In genomic region chr3:37292654-37293053, GRCm38 (mm10) we compare ENCODE assay signal across 19 mouse cellular contexts. TPM values are rescaled to one million over a fixed set of nuclear protein-coding genes. Genes with fewer than 3 reads are reported as not detected.
A peak's percentile ranks its signal among the peaks of the same experiment; 100 is the strongest.
DNase-seq lines count a peak whose midpoint lies in the region; ATAC-seq lines count a peak whose summit lies in the region.
"Had no signal": no experiment of that assay in that cellular context is flagged by ENCODE, and none has a peak within 500 bp of the region (broad histone marks: within the 10 kb centered on the region; RNA-seq: fewer than 3 reads in every experiment).

No protein-coding gene starts in this region.

- ATAC-seq in CD4-positive, CD25-positive, alpha-beta regulatory T cell, adult 4 months = peak; percentile 49
- ATAC-seq in activated CD4-positive, CD25-positive, alpha-beta regulatory T cell, adult 4 months = peak; percentile 36
- peak; percentile 67 for ATAC-seq in inflammation-experienced regulatory T-cells, adult 6 months
- ATAC-seq: forebrain, embryonic 13.5 days; forebrain, embryonic 15.5 days; Patski had no signal

- DNase-seq in CD4-positive helper T cell, adult 2 months (ENCODE audit: low read depth, low spot score) = peak; percentile 62
- no peak for DNase-seq in embryo, embryonic 10 days (ENCODE audit: low spot score)
- DNase-seq in adrenal gland, postnatal 4 days (ENCODE audit: low spot score in 2 of 2) = no peak
- no peak for DNase-seq in cerebellum, adult 8-10 months
- DNase-seq: adrenal gland, adult 2 months; adrenal gland, postnatal 10 days; adrenal gland, postnatal 25 days; cerebellum, adult 11-12 months; cerebellum, adult 2 months; cerebellum, adult 9-11 months; cerebellum, postnatal 14 days; cerebellum, postnatal 36 days; forebrain, postnatal 0 days had no signal

RNA-seq across cellular contexts. Expression of gene Bbs12, which starts 19.7 kb away (rescaled TPM):
- polyA plus RNA-seq in CD4-positive, CD25-positive, alpha-beta regulatory T cell, adult 4 months (2017; shearing (Covaris generic)) = 1 to 10 TPM; 4.6 to 9.5 TPM
- polyA plus RNA-seq in activated CD4-positive, CD25-positive, alpha-beta regulatory T cell, adult 4 months (2017; shearing (Covaris generic)) = 1 to 10 TPM; 5.8 to 6.6 TPM
- 1 to 10 TPM; 4.4 to 7.7 (median 7.7) TPM for polyA plus RNA-seq in inflammation-experienced regulatory T-cells, adult 6 months (2017; shearing (Covaris generic))
- 1 to 10 TPM; 6.0 TPM for total RNA-seq in adrenal gland, postnatal 4 days (2021)

RNA-seq across cellular contexts. Expression of gene Cetn4, which starts 19.9 kb away (rescaled TPM):
- under 1 TPM; 0.46 to 0.62 TPM for polyA plus RNA-seq in CD4-positive, CD25-positive, alpha-beta regulatory T cell, adult 4 months (2017; shearing (Covaris generic))
- polyA plus RNA-seq in activated CD4-positive, CD25-positive, alpha-beta regulatory T cell, adult 4 months (2017; shearing (Covaris generic)) = under 1 TPM; 0.31 to 0.75 TPM
- 1 to 10 TPM in 2 of 3 experiments, not detected in 1; 1.1 to 1.5 TPM for polyA plus RNA-seq in inflammation-experienced regulatory T-cells, adult 6 months (2017; shearing (Covaris generic))
- total RNA-seq in adrenal gland, postnatal 4 days (2021) = 1 to 10 TPM; 4.4 to 5.3 TPM

RNA-seq across cellular contexts. Expression of gene Fgf2, which starts 55.5 kb away (rescaled TPM):
- polyA plus RNA-seq in CD4-positive, CD25-positive, alpha-beta regulatory T cell, adult 4 months (2017; shearing (Covaris generic)) = 1 to 10 TPM; 2.2 to 2.3 TPM
- polyA plus RNA-seq in activated CD4-positive, CD25-positive, alpha-beta regulatory T cell, adult 4 months (2017; shearing (Covaris generic)) = under 1 TPM; 0.45 to 0.65 TPM
- polyA plus RNA-seq in inflammation-experienced regulatory T-cells, adult 6 months (2017; shearing (Covaris generic)) = 1 to 10 TPM; 1.5 to 2.6 (median 1.9) TPM
- total RNA-seq in adrenal gland, postnatal 4 days (2021) = 1 to 10 TPM; 5.0 to 7.1 TPM
